Mouse (Mus musculus): ENCODE data around the gene Sstr5. TPM values are rescaled to one million over a fixed set of nuclear protein-coding genes. Genes with fewer than 3 reads are reported as not detected.

Gene Sstr5
- polyA plus RNA-seq, 1 experiment from 2014 or later = not detected

DNA sequence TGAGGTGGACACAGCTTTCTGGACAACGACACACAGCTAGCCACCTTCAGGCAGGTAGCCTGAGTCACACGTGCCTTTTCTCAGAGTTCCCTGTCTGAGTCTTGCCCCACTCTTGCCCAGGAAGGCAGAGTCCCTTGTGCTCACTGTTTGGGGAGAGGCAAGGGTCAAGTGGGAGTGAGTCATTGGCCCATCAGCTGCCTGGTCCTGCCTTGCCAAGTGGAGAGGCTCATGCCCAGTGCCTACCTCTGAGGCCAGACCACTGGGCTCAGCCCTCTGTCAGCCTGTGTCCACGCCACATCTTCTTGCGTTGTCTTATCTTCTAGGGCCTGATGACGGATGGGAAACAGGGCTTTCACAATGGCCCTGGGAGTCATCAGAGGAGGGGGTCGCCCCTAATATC lies 29.3 kb downstream of the Sstr5 start:
- Histone ChIP-seq H3K9me3 (ENCODE audit: control insufficient read depth, low read length) (no peaks in the 10 kb centered on the region), H3K9ac (ENCODE audit: low read depth, low read length) (no peak overlapping the region), H3K4me3 (ENCODE audit: low read depth, low read length) (no peak overlapping the region), H3K27me3 (replicated peaks; ENCODE audit: control insufficient read depth, insufficient read depth, low read length) (peaks cover 6% of the 10 kb centered on the region; the same call in 1 of the 2 replicates), H3K4me2 (no peak overlapping the region), H3K27ac (ENCODE audit: low read depth, low read length) (no peak overlapping the region), H3K4me1 (replicated peaks; ENCODE audit: control insufficient read depth, insufficient read depth, low read length) (no peaks in the 10 kb centered on the region; the same call in 1 of the 2 replicates), H3K36me3 (ENCODE audit: control insufficient read depth, insufficient read depth, low read length) (no peaks in the 10 kb centered on the region)
- DNase-seq (ENCODE audit: low spot score) = no peak
- ATAC-seq (replicated peaks; ENCODE audit: low FRiP score) = no peak
- 47% methylated on average over 6 of the region's 6 CpGs for WGBS

DNA sequence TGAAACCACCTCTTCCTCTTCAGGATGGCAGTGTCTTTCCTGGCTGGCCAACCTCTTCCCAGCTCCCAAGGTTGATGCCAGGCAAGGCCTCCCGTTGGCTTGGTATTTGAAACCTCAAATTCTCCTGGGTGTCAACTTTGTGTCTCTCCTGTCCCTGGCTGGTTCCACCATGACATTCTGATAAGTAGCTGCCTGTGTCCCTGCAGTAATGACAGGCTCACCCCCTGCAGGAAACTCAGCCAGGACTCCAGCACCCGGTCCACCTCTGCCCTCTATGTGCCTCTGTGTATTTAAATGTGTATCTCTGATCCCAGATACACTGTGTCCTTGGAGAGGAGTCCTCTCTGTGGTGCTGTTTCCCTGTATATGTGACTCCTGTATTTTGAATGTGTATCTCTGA lies 30.8 kb downstream of the Sstr5 start:
- WGBS = 68% methylated on average over 2 of the region's 2 CpGs
- Histone ChIP-seq H3K36me3 (ENCODE audit: control insufficient read depth, insufficient read depth, low read length) (no peaks in the 10 kb centered on the region), H3K4me1 (replicated peaks; ENCODE audit: control insufficient read depth, insufficient read depth, low read length) (0 out of 2 replicates have a peak, but pooled peaks cover 4% of the 10 kb centered on the region), H3K27ac (ENCODE audit: low read depth, low read length) (no peak overlapping the region), H3K27me3 (replicated peaks; ENCODE audit: control insufficient read depth, insufficient read depth, low read length) (peaks cover under 1% of the 10 kb centered on the region; the same call in 1 of the 2 replicates), H3K4me3 (ENCODE audit: low read depth, low read length) (no peak overlapping the region), H3K9ac (ENCODE audit: low read depth, low read length) (no peak overlapping the region), H3K9me3 (ENCODE audit: control insufficient read depth, low read length) (no peaks in the 10 kb centered on the region), H3K4me2 (no peak overlapping the region)
- ATAC-seq (replicated peaks; ENCODE audit: low FRiP score) (no peak), DNase-seq (ENCODE audit: low spot score) (no peak)

DNA sequence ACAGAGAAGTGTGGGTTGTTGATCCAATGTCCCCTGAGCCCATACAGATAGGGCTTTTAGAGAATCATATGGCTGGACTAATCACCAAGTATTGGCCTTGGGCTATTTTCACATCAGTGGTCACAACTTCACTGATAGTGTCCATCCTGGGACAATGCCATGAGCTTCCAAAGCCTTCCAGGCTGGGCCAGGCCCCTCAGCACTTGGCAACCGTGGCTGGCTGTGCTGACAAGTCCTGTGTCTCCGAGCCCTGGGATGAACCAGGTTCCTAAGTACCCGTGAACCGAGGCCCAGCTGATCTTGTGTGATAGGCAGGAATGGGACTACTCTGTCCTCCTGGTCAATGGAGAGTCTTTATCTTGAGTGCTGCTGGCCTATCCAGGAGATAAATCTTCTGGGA lies 33.0 kb downstream of the Sstr5 start:
- Histone ChIP-seq H3K9me3 (ENCODE audit: control insufficient read depth, low read length) (no peaks in the 10 kb centered on the region), H3K27me3 (replicated peaks; ENCODE audit: control insufficient read depth, insufficient read depth, low read length) (no peaks in the 10 kb centered on the region), H3K27ac (ENCODE audit: low read depth, low read length) (no peak overlapping the region), H3K4me3 (ENCODE audit: low read depth, low read length) (no peak overlapping the region), H3K36me3 (ENCODE audit: control insufficient read depth, insufficient read depth, low read length) (no peaks in the 10 kb centered on the region), H3K9ac (ENCODE audit: low read depth, low read length) (no peak overlapping the region), H3K4me2 (no peak overlapping the region), H3K4me1 (replicated peaks; ENCODE audit: control insufficient read depth, insufficient read depth, low read length) (0 out of 2 replicates have a peak, but pooled peaks cover 4% of the 10 kb centered on the region)
- 63% methylated on average over 4 of the region's 4 CpGs for WGBS
- DNase-seq (ENCODE audit: low spot score) (no peak), ATAC-seq (replicated peaks; ENCODE audit: low FRiP score) (no peak)

DNA sequence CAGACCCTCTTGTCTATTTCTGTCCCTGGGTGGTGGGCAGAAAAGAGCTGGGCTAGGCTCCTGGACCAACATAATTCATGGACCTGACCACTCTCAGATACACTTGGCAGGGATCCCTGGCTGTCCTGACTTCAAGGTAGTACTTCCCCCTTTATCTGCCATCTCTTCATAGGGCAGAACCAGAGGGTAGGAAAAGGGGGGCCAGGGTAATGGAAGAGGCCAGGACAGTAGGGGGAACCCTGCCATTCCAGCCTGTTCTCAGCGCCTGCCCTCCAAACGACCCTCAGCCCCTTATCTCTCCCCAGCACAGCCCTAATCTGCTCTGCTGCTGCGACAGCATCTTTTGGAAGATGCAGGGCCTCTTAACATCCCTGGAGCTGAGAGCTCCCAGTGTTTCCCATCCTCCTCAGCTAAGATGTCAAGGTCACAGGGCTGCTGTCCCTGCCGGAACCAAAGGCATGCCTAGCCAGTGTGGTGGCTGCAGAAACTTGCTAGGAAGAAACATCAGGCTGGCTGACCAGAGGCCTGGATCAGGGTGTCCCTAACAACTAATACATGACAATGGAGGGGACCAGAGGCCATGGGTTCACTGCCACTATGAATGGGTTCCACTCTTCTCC lies 33.7 kb downstream of the Sstr5 start:
- Histone ChIP-seq H3K4me2 (no peak overlapping the region), H3K27me3 (replicated peaks; ENCODE audit: control insufficient read depth, insufficient read depth, low read length) (no peaks in the 10 kb centered on the region), H3K4me1 (replicated peaks; ENCODE audit: control insufficient read depth, insufficient read depth, low read length) (0 out of 2 replicates have a peak, but pooled peaks cover 4% of the 10 kb centered on the region), H3K9ac (ENCODE audit: low read depth, low read length) (no peak overlapping the region), H3K4me3 (ENCODE audit: low read depth, low read length) (no peak overlapping the region), H3K36me3 (ENCODE audit: control insufficient read depth, insufficient read depth, low read length) (no peaks in the 10 kb centered on the region), H3K27ac (ENCODE audit: low read depth, low read length) (no peak overlapping the region; the same call in 1 of the 2 replicates), H3K9me3 (ENCODE audit: control insufficient read depth, low read length) (no peaks in the 10 kb centered on the region)
- WGBS = 16% methylated on average over 4 of the region's 4 CpGs
- no peak for ATAC-seq (replicated peaks; ENCODE audit: low FRiP score)
- DNase-seq (ENCODE audit: low spot score) = no peak

DNA sequence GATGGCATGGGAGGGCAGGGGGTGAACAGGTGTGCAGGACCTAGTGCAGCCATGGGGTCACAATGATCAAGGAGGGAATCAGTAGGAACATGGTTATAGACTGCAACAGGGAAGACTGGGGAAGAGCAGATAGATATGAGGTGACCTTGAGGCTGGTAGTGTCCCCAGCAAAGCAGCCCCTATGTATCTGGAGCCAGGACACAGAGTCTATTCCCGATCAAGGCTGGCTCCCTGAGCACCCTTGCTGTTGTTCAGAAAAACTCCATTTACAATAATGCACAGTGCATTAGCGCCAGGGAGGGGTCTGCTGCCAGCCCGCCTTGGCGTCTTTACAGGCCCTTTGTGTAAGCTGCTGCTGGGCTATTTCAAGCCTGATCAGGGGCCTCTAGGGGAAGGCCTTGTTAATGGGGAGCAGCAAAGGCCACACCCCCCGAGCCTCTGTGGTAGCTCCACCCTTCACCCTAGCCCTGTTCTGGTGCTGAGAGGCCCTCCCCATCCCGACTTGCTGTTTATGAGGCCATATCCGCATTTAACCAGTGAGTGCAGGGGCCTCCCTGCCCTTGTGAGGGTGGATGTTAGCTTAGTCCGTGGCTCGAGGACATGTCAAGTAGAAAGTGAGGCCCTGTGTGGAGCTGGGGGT lies 34.7 kb downstream of the Sstr5 start:
- Histone ChIP-seq H3K27me3 (replicated peaks; ENCODE audit: control insufficient read depth, insufficient read depth, low read length) (no peaks in the 10 kb centered on the region), H3K36me3 (ENCODE audit: control insufficient read depth, insufficient read depth, low read length) (no peaks in the 10 kb centered on the region), H3K4me2 (no peak overlapping the region), H3K27ac (ENCODE audit: low read depth, low read length) (no peak overlapping the region), H3K4me3 (ENCODE audit: low read depth, low read length) (no peak overlapping the region), H3K9ac (ENCODE audit: low read depth, low read length) (no peak overlapping the region), H3K9me3 (ENCODE audit: control insufficient read depth, low read length) (no peaks in the 10 kb centered on the region), H3K4me1 (replicated peaks; ENCODE audit: control insufficient read depth, insufficient read depth, low read length) (0 out of 2 replicates have a peak, but pooled peaks cover 4% of the 10 kb centered on the region)
- no peak for ATAC-seq (replicated peaks; ENCODE audit: low FRiP score)
- DNase-seq (ENCODE audit: low spot score) = no peak
- WGBS = 36% methylated on average over 9 of the region's 9 CpGs

DNA sequence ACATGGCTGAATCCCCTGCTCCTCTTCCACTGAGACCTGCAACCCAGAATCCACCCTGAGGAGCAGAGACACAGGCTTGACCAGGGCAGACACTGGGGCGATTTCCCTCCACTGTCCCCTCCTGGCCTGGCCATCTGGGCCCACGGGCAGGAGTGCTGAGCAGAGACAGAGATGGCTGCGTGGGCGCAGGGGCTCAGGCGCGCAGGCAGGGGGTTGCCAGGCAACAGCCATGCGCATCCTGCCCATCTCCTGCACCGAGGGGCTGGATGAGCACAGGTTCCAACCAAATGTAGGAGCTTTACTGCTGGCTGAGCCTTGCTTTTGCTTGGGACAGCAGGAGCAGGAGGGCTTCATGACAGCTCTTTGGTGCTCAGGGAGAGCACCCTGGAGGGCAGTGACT lies 40.5 kb downstream of the Sstr5 start:
- Histone ChIP-seq H3K4me2 (no peak overlapping the region), H3K4me3 (ENCODE audit: low read depth, low read length) (no peak overlapping the region), H3K36me3 (ENCODE audit: control insufficient read depth, insufficient read depth, low read length) (no peaks in the 10 kb centered on the region), H3K9me3 (ENCODE audit: control insufficient read depth, low read length) (no peaks in the 10 kb centered on the region), H3K27me3 (replicated peaks; ENCODE audit: control insufficient read depth, insufficient read depth, low read length) (no peaks in the 10 kb centered on the region), H3K9ac (ENCODE audit: low read depth, low read length) (no peak overlapping the region), H3K27ac (ENCODE audit: low read depth, low read length) (no peak overlapping the region), H3K4me1 (replicated peaks; ENCODE audit: control insufficient read depth, insufficient read depth, low read length) (no peaks in the 10 kb centered on the region)
- 57% methylated on average over 8 of the region's 8 CpGs for WGBS
- no peak for DNase-seq (ENCODE audit: low spot score)
- no peak for ATAC-seq (replicated peaks; ENCODE audit: low FRiP score)

DNA sequence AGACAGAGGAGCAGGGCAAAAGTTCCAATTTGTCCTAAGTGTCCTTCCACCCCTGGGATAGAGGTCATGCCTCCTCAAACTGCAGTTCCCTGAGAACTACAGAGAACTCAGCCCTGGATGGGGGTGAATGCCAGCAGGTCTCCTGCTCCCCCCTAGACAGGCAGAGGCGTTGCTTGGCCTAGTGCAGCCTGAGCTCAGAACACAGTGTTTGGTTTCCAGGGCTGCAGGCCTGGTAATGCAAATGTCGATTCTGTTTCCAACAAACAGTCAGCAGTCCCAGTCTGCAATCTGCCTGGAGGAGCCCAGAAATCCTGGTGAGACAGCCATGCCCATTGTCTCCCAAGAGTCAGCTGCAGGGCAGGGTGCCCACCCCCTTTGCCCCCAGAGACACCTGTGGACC lies 42.8 kb downstream of the Sstr5 start, which contains the start of gene Tekt4:
Tekt4 (plus strand) TSS at position 344 of the 400 bp plus-strand sequence.
- ATAC-seq (replicated peaks; ENCODE audit: low FRiP score) (no peak), DNase-seq (ENCODE audit: low spot score) (no peak)
- Histone ChIP-seq H3K36me3 (ENCODE audit: control insufficient read depth, insufficient read depth, low read length) (no peaks in the 10 kb centered on the region), H3K9me3 (ENCODE audit: control insufficient read depth, low read length) (no peaks in the 10 kb centered on the region), H3K4me3 (ENCODE audit: low read depth, low read length) (no peak within 1 kb of the TSS), H3K27me3 (replicated peaks; ENCODE audit: control insufficient read depth, insufficient read depth, low read length) (no peaks in the 10 kb centered on the region), H3K4me2 (no peak within 1 kb of the TSS), H3K4me1 (replicated peaks; ENCODE audit: control insufficient read depth, insufficient read depth, low read length) (0 out of 2 replicates have a peak, but pooled peaks cover 3% of the 10 kb centered on the region), H3K9ac (ENCODE audit: low read depth, low read length) (no peak within 1 kb of the TSS), H3K27ac (ENCODE audit: low read depth, low read length) (no peak within 1 kb of the TSS)
- WGBS = 47% methylated on average over 2 of the region's 2 CpGs

DNA sequence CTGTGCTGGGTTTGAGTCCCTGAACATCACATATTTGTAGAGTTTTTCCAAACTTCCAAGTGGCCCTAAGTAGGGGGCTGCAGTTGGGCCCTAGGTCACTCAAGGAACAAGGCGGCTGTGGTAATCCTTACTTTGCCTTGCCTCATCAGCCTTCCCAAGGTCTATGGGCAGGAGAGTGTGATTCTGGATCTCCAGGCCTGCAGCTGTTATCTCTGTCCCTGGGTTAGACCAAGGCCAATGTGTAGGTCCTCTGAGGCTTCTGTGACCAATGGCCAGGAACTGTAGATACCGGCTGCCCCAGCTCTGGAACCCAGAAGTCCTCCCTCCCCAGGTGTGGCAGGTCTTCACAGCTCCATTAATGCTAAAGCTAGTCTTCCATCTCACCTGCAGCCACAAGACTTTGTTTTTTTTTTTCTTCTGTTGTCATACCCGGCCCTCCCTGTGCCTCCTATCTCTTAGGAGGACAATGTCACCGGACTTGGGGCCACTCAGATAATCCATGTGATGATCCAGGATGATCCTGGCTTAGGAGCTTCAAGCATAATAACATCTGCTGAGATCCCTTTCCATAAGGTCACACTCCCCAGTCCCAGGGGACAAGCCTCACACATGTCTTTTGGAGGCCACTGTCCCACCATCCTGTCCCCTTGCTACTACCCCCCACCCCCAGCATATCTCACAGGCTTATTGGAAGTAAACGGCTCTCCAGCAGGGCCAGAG lies 44.7 kb downstream of the Sstr5 start:
- no peaks in the 10 kb centered on the region for H3K9me3 ChIP-seq (ENCODE audit: control insufficient read depth, low read length)
- H3K4me3 ChIP-seq (ENCODE audit: low read depth, low read length) = no peak overlapping the region
- DNase-seq (ENCODE audit: low spot score) (no peak), ATAC-seq (replicated peaks; ENCODE audit: low FRiP score) (no peak)
- peaks cover 3% of the 10 kb centered on the region; the same call in 1 of the 2 replicates for H3K4me1 ChIP-seq (replicated peaks; ENCODE audit: control insufficient read depth, insufficient read depth, low read length)
- H3K27ac ChIP-seq (ENCODE audit: low read depth, low read length) = no peak overlapping the region
- no peaks in the 10 kb centered on the region for H3K36me3 ChIP-seq (ENCODE audit: control insufficient read depth, insufficient read depth, low read length)
- H3K4me2 ChIP-seq = no peak overlapping the region
- 69% methylated on average over 5 of the region's 5 CpGs for WGBS
- no peak overlapping the region for H3K9ac ChIP-seq (ENCODE audit: low read depth, low read length)
- H3K27me3 ChIP-seq (replicated peaks; ENCODE audit: control insufficient read depth, insufficient read depth, low read length) = no peaks in the 10 kb centered on the region

Measured in liver, embryonic 11.5 days (tissue).